Mouse (Mus musculus) liver, embryonic 12.5 days (tissue): ENCODE measurements around the gene Srpr. TPM values are rescaled to one million over a fixed set of nuclear protein-coding genes. Genes with fewer than 3 reads are reported as not detected.

ENCODE experiments used
- ATAC-seq: fragments of 200-750 bp; cut with Nextera tagmentation; 2 replicates; pipeline ENCODE4 v1.8.0; 2017; ENCODE audit warnings: moderate number of reproducible peaks, mild to moderate bottlenecking, moderate library complexity
- H3K27ac ChIP-seq: fragments of 300-500 bp; sonication (generic); 2 replicates; pipeline ENCODE4 v1.5.1; 2016; ENCODE audit warnings: mild to moderate bottlenecking
- H3K27me3 ChIP-seq: fragments of 300-500 bp; sonication (generic); replicated peaks from 2 replicates; pipeline ENCODE4 v1.6.1; 2016; ENCODE audit warnings: mild to moderate bottlenecking, moderate library complexity
- H3K36me3 ChIP-seq: fragments of 300-500 bp; sonication (generic); 2 replicates; pipeline ENCODE4 v1.6.1; 2016; ENCODE audit warnings: mild to moderate bottlenecking, moderate library complexity
- H3K4me1 ChIP-seq: fragments of 300-500 bp; sonication (generic); 2 replicates; pipeline ENCODE4 v1.6.1; 2016
- H3K4me2 ChIP-seq: fragments of 300-500 bp; sonication (generic); 2 replicates; pipeline ENCODE4 v1.6.1; 2016; ENCODE audit warnings: mild to moderate bottlenecking, moderate library complexity
- H3K4me3 ChIP-seq: fragments of 300-500 bp; sonication (generic); 2 replicates; pipeline ENCODE4 v1.5.1; 2016; ENCODE audit warnings: mild to moderate bottlenecking, moderate library complexity
- H3K9ac ChIP-seq: fragments of 300-500 bp; sonication (generic); 2 replicates; pipeline ENCODE4 v1.6.1; 2016; ENCODE audit warnings: mild to moderate bottlenecking, moderate library complexity
- H3K9me3 ChIP-seq: fragments of 300-500 bp; sonication (generic); replicated peaks from 2 replicates; pipeline ENCODE4 v1.6.1; 2016; ENCODE audit warnings: mild to moderate bottlenecking, moderate library complexity
- WGBS: fragments of 180-500 bp; shearing (Covaris S2); methylation state at CpG from one replicate; pipeline ENCODE4 v1.1.7; 2016; ENCODE audit not compliant: insufficient replicate concordance; 5-methylcytosine and 5-hydroxymethylcytosine counted together
- polyA plus RNA-seq: library from polyadenylated mRNA; unstranded; fragments of >200 nt; fragmentation: Nextera tagmentation; extraction: Ambion mirVana; gene quantifications from 2 replicates; pipeline ENCODE4 v1.2.1, GENCODE M21; 2016

Srpr gene
- polyA plus RNA-seq, 1 experiment from 2014 or later = 70.8 TPM

- Histone ChIP-seq H3K4me2 (no peak overlapping the region), H3K4me1 (no peaks in the 10 kb centered on the region), H3K27ac (no peak overlapping the region), H3K9me3 (no peaks in the 10 kb centered on the region), H3K9ac (no peak overlapping the region), H3K27me3 (no peaks in the 10 kb centered on the region), H3K4me3 (no peak overlapping the region), H3K36me3 (peaks cover 25% of the 10 kb centered on the region)
- ATAC-seq = no peak
- 80% methylated on average over 3 of the region's 3 CpGs for WGBS
Observed at GRCm38 (mm10) chr9:35228671-35229070, 28.7 kb downstream of the Srpr start.

GRCm38 (mm10) chr9:35235996-35236395 lies 36.0 kb downstream of the Srpr start:
- H3K4me2 ChIP-seq = no peak overlapping the region
- no peak for ATAC-seq
- WGBS = 81% methylated on average over 3 of the region's 3 CpGs
- peaks cover 28% of the 10 kb centered on the region for H3K36me3 ChIP-seq
- H3K27ac ChIP-seq = no peak overlapping the region
- H3K4me1 ChIP-seq = no peaks in the 10 kb centered on the region
- H3K4me3 ChIP-seq = no peak overlapping the region
- no peak overlapping the region for H3K9ac ChIP-seq
- H3K9me3 ChIP-seq = no peaks in the 10 kb centered on the region
- no peaks in the 10 kb centered on the region for H3K27me3 ChIP-seq

- H3K9me3 ChIP-seq = no peaks in the 10 kb centered on the region
- WGBS = 77% methylated on average over 1 of the region's 1 CpGs
- peaks cover 18% of the 10 kb centered on the region; the same call in 1 of the 2 replicates for H3K36me3 ChIP-seq
- H3K4me3 ChIP-seq = no peak overlapping the region
- H3K4me1 ChIP-seq = no peaks in the 10 kb centered on the region
- no peak for ATAC-seq
- H3K27me3 ChIP-seq = no peaks in the 10 kb centered on the region
- no peak overlapping the region for H3K27ac ChIP-seq
- H3K4me2 ChIP-seq = no peak overlapping the region
- H3K9ac ChIP-seq = no peak overlapping the region
Observed at GRCm38 (mm10) chr9:35238371-35238770, 38.4 kb downstream of the Srpr start.

- H3K4me3 ChIP-seq = no peak overlapping the region
- no peak overlapping the region for H3K4me2 ChIP-seq
- H3K27me3 ChIP-seq = no peaks in the 10 kb centered on the region
- H3K4me1 ChIP-seq = no peaks in the 10 kb centered on the region
- no peaks in the 10 kb centered on the region for H3K9me3 ChIP-seq
- no peak for ATAC-seq
- H3K36me3 ChIP-seq = peaks cover 12% of the 10 kb centered on the region; the same call in 1 of the 2 replicates
- no peak overlapping the region for H3K27ac ChIP-seq
- H3K9ac ChIP-seq = no peak overlapping the region
- 63% methylated on average over 6 of the region's 6 CpGs for WGBS
Observed at GRCm38 (mm10) chr9:35238915-35239571, 39.1 kb downstream of the Srpr start.

- Histone ChIP-seq H3K4me3 (no peak overlapping the region), H3K27ac (no peak overlapping the region), H3K4me1 (no peaks in the 10 kb centered on the region), H3K4me2 (no peak overlapping the region), H3K36me3 (peaks cover 5% of the 10 kb centered on the region; the same call in 1 of the 2 replicates), H3K27me3 (no peaks in the 10 kb centered on the region), H3K9ac (no peak overlapping the region), H3K9me3 (no peaks in the 10 kb centered on the region)
- WGBS = 61% methylated on average over 1 of the region's 1 CpGs
- no peak for ATAC-seq
Observed at GRCm38 (mm10) chr9:35239734-35240133, 39.8 kb downstream of the Srpr start.

GRCm38 (mm10) chr9:35247405-35247804 lies 47.4 kb downstream of the Srpr start:
- Histone ChIP-seq H3K9me3 (no peaks in the 10 kb centered on the region), H3K36me3 (no peaks in the 10 kb centered on the region), H3K9ac (no peak overlapping the region), H3K27ac (no peak overlapping the region), H3K4me2 (no peak overlapping the region), H3K4me1 (no peaks in the 10 kb centered on the region), H3K27me3 (no peaks in the 10 kb centered on the region), H3K4me3 (no peak overlapping the region)
- no peak for ATAC-seq
- WGBS = 90% methylated on average over 2 of the region's 2 CpGs

GRCm38 (mm10) chr9:35249476-35249875 lies 49.5 kb downstream of the Srpr start:
- Histone ChIP-seq H3K9ac (no peak overlapping the region), H3K27me3 (no peaks in the 10 kb centered on the region), H3K36me3 (no peaks in the 10 kb centered on the region), H3K4me2 (no peak overlapping the region), H3K9me3 (no peaks in the 10 kb centered on the region), H3K27ac (no peak overlapping the region), H3K4me3 (no peak overlapping the region), H3K4me1 (no peaks in the 10 kb centered on the region)
- no peak for ATAC-seq

- H3K27me3 ChIP-seq = no peaks in the 10 kb centered on the region
- 42% methylated on average over 7 of the region's 7 CpGs for WGBS
- no peak overlapping the region for H3K9ac ChIP-seq
- no peak for ATAC-seq
- H3K36me3 ChIP-seq = no peaks in the 10 kb centered on the region
- no peaks in the 10 kb centered on the region for H3K9me3 ChIP-seq
- no peak overlapping the region for H3K4me3 ChIP-seq
- H3K4me1 ChIP-seq = peaks cover 17% of the 10 kb centered on the region
- H3K27ac ChIP-seq = no peak overlapping the region
- peak overlapping the region; percentile 13; the same call in 1 of the 2 replicates for H3K4me2 ChIP-seq
Observed at GRCm38 (mm10) chr9:35257365-35257764, 57.4 kb downstream of the Srpr start.

GRCm38 (mm10) chr9:35262418-35262817 lies 62.4 kb downstream of the Srpr start:
- H3K4me3 ChIP-seq = no peak overlapping the region
- H3K36me3 ChIP-seq = 0 out of 2 replicates have a peak, but pooled peaks cover 2% of the 10 kb centered on the region
- H3K4me2 ChIP-seq = no peak overlapping the region; the same call in 1 of the 2 replicates
- H3K9me3 ChIP-seq = no peaks in the 10 kb centered on the region
- H3K9ac ChIP-seq = no peak overlapping the region
- 36% methylated on average over 4 of the region's 4 CpGs for WGBS
- ATAC-seq = no peak
- H3K4me1 ChIP-seq = peaks cover 55% of the 10 kb centered on the region
- H3K27ac ChIP-seq = no peak overlapping the region
- no peaks in the 10 kb centered on the region for H3K27me3 ChIP-seq

GRCm38 (mm10) chr9:35263431-35263830 lies 63.5 kb downstream of the Srpr start:
- Histone ChIP-seq H3K4me3 (no peak overlapping the region), H3K36me3 (0 out of 2 replicates have a peak, but pooled peaks cover 2% of the 10 kb centered on the region), H3K27me3 (no peaks in the 10 kb centered on the region), H3K4me2 (peak overlapping the region; percentile 26), H3K9me3 (no peaks in the 10 kb centered on the region), H3K4me1 (peaks cover 53% of the 10 kb centered on the region), H3K9ac (no peak overlapping the region), H3K27ac (no peak overlapping the region)
- no peak for ATAC-seq
- 22% methylated on average over 2 of the region's 2 CpGs for WGBS

GRCm38 (mm10) chr9:35264509-35264908 lies 64.5 kb downstream of the Srpr start:
- H3K9ac ChIP-seq = no peak overlapping the region
- peaks cover 62% of the 10 kb centered on the region for H3K4me1 ChIP-seq
- no peak for ATAC-seq
- H3K9me3 ChIP-seq = no peaks in the 10 kb centered on the region
- 19% methylated on average over 3 of the region's 3 CpGs for WGBS
- no peaks in the 10 kb centered on the region for H3K27me3 ChIP-seq
- H3K4me3 ChIP-seq = no peak overlapping the region
- peaks cover 5% of the 10 kb centered on the region; the same call in 1 of the 2 replicates for H3K36me3 ChIP-seq
- H3K4me2 ChIP-seq = no peak overlapping the region
- H3K27ac ChIP-seq = no peak overlapping the region

GRCm38 (mm10) chr9:35267146-35267975 lies 67.4 kb downstream of the Srpr start, which contains the start of the genes Fam118b and Rpusd4:
Gene Fam118b (minus strand): TSS chr9:35267805.
Gene Rpusd4 (plus strand): TSS chr9:35267865.
- peak within 1 kb of the TSS; percentile 88 for H3K9ac ChIP-seq
- peaks cover 69% of the 10 kb centered on the region for H3K4me1 ChIP-seq
- peak within 1 kb of the TSS; percentile 77 for H3K4me3 ChIP-seq
- peak within 1 kb of the TSS; percentile 77 for H3K4me2 ChIP-seq
- H3K36me3 ChIP-seq = peaks cover 30% of the 10 kb centered on the region
- peak; percentile 93 for ATAC-seq
- H3K27ac ChIP-seq = peak within 1 kb of the TSS; percentile 73
- WGBS = under 1% methylated on average over 62 of the region's 62 CpGs
- no peaks in the 10 kb centered on the region for H3K27me3 ChIP-seq
- no peaks in the 10 kb centered on the region for H3K9me3 ChIP-seq
